Mouse (Mus musculus) left cerebral cortex, postnatal 25 days (tissue): ENCODE results near the gene Tpte. TPM values are rescaled to one million over a fixed set of nuclear protein-coding genes. Genes with fewer than 3 reads are reported as not detected.
A peak's percentile ranks its signal among the peaks of the same experiment; 100 is the strongest.
"Not testable (repeated sequence)": the region's sequence is repeated elsewhere in the genome, so short reads cannot be mapped to it uniquely, and the experiment has no call there.

Experiments used
- DNase-seq, 2 experiments: peaks; one replicate each; pipeline ENCODE4 v3.0.0; 2022; ENCODE audit warnings: low spot score in 2 of 2, mixed read lengths in 1 of 2
- intact Hi-C: fragments of 180-260 bp; cut with DNase I; formaldehyde crosslinking; loops from one replicate; pipeline ENCODE4 v1.15.1; 2025
- total RNA-seq, 2 experiments: library from RNA; stranded (reverse); gene quantifications; 2 replicates each; pipeline ENCODE4 v1.2.3; 2021

Tpte gene
- not detected for total RNA-seq

DNA sequence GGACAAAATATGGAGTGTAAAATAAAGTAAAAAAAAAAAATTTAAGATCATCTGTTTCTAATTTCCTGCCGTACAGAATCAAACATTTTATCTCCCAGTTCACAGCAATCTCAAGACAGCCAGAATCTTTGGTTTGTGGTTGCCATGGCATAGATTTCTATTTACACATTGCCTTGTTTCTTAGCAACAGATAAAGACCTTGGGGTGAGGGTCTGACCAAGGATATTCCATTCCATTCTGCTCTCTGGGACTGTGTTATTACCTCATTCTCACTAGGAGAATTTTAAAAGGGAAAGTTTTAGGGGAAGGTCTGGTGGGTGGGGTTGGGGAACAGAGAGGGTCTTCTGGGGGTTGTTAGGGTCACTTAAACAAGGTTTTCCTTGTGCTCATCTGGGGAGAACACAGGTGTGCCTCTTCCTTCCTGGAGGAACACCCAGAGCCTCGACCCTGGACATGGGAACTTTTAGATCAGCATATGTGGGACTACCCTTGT lies at the start of gene Tpte:
Gene Tpte (plus strand): TSS at position 443 of the 493 bp plus-strand sequence.
- intact Hi-C loops: no loop called here
- no peak for DNase-seq

DNA sequence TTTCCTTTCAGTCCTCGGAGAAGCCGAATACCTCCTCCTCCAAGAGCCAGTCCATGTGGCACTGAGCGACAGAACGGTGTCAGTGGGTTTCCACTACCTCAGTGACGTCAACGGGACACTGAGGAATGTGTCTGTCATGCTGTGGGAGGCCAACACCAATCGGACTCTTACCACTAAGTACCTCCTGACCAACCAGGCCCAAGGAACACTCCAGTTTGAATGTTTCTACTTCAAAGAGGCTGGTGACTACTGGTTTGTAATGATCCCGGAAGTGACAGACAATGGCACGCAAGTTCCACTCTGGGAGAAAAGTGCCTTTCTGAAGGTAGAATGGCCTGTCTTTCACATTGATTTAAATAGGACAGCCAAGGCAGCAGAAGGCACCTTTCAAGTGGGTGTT lies 40.3 kb upstream of the Tpte start:
- DNase-seq: no peak
- intact Hi-C loops: no loop called here

DNA sequence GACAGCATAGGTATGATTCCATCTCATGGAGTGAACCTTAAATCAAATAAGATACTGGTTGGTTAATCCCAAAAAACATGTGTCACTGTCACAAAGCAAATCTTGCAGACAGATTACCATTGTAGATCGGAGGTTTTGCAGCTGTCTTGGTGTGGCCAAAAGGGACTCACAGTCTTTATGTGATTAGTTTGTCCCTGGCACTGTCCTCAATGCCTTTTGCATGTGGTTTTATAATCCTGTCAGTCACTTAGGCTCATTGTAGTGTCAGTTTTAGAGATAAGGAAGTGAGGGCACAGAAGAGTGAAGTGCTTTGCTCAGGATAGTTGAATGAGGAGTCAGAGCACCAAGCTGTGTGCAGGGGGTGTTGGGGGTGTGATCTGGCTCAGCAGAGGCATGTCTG lies 37.6 kb upstream of the Tpte start:
- no peak for DNase-seq
- intact Hi-C loops: no loop called here

DNA sequence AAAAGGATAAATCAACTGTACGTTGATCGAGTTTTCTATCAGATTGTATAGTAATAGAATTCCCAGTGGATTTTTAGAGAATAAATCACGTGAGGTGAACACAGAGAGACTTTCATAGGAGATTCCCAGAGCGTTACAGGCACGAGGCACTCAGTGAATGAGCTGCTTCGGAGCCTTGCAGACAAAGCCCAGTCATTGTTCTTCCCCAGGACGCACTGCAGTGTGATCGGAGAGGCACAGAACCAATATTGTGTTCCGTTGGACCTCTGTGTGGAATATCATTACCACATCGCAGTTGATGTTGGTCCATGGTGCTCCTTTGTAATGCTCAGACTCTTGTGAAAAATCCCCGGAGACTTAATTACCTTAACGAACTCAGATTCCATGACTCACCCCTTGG lies 35.3 kb upstream of the Tpte start:
- peak in 1 of 2 experiments; percentile 12 for DNase-seq
- intact Hi-C loops: no loop called here

DNA sequence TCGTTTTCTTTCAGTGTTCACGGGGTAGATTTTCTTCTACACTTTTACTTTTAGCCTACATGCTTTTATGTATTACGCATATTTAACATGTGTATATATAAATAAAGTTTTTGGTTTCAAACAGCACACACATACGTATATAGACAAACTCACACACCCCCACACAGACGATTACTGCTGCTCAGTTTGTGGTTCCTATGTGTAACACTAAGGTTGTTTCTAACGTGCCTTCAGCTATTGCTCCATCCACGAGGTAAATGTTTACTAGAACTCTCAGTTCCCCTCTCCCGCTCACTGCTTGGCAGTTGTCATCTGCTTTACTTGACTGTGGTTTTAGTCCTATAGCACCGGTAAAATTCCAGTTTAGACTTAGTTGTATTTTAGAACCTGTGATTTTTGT lies 34.2 kb upstream of the Tpte start:
- intact Hi-C loops: no loop called here
- DNase-seq: no peak

DNA sequence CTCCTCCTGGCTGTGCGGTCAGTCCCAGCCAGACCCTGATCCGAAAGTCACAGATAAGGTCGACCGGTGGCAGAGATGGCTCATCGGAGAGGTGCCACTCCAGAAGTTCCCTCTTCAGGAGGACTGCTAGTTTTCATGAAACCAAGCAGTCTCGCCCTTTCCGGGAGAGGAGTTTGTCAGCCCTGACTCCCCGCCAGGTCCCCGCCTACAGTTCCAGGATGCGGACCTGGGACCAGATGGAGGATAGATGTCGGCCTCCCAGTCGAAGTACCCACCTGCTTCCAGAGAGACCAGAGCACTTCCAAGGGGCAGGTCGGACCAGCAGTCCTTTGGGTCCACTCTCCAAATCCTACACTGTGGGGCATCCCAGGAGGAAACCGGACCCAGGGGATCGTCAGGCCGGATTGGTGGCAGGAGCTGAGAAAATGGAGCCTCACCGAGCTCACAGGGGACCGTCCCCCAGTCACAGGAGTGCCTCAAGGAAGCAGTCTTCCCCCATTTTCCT lies 24.2 kb upstream of the Tpte start:
- no peak for DNase-seq
- intact Hi-C loops: no loop called here

DNA sequence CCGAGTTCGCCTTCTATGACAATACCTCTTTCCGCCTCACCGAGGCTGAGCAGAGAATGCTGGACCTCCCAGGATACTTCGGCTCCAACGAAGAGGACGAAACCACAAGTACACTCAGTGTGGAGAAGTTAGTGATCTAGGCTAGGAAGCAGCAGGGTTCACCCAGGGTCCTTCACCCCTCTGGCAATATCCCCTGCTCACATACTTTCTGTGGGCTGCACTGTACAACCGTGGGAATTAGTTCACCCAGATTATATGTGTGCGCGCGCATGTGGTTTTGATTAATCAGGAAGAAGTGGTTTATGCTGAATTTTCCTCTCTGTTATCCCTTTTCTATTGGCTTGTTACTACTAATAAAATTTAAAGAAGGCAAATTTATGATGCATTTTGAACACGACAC lies 23.7 kb upstream of the Tpte start:
- no peak for DNase-seq
- intact Hi-C loops: no loop called here

DNA sequence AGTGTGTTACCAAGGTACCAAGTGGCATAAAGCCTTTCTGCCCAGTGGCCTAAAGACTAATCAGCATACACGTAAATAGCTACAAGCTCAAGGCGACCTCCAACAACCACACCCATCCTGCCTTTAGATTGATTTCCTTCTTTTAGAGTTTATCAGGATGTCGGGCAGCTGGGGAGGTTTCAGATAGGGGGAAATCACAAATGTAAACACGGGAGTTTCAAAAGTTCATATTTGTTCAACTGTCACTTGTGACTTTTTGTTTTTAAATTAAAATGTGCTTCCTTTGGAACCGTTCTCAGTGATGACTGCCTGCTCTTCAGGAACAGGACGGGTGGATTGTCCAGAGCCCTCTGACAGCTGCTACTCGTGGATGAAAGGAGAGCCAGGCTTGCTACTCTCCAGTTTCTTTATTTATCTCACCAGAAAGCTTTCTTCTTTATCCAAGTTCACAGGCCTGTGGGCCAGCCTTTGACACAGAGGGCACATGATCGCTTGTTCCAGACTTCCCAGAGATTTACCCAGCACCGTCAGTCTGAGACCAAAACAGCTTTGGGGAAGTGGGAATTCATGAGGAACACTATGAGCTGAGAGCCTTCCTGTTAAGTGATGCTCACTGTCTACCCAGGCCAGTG lies 23.0 kb upstream of the Tpte start:
- DNase-seq: no peak
- intact Hi-C loops: no loop called here

DNA sequence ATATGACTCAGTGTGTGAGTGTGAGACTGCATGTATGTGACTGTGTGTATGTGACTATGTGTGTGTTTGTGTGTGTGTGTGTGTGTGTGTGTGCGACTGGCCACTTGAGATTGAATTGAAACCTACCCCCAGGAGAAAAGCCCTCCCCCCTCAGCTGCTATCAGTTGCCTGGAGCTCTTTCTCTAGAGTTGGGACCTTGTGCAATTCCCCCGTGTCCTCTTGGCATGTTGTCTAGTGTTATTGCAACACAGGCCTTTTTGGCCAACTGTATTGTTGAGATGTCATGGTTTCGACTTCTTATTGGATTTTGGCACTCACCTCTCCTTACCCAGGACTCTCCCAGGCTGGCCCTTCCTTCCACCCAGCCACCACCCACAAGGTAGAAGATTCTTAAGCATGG lies 21.0 kb upstream of the Tpte start:
- intact Hi-C loops: no loop called here
- no peak for DNase-seq

DNA sequence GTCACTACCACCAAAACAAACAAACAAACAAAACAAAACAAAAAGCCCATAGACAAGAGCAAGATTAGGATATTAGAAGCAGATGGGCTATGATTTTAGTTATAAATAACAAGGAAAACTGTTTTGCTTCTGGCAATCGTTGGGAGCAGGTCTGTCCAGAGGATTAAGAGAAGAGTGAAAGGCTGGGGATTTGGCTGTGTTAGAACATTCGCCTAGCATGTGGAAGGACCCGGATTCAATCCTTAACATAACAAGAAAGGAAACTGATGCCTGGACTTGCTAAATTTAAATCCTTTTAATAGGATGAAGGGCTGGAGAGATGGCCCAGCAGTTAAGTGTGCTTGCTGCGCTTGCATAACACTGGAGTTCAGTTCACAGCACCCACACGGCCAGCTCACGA lies 18.9 kb upstream of the Tpte start:
- intact Hi-C loops: no loop called here
- DNase-seq: no peak

DNA sequence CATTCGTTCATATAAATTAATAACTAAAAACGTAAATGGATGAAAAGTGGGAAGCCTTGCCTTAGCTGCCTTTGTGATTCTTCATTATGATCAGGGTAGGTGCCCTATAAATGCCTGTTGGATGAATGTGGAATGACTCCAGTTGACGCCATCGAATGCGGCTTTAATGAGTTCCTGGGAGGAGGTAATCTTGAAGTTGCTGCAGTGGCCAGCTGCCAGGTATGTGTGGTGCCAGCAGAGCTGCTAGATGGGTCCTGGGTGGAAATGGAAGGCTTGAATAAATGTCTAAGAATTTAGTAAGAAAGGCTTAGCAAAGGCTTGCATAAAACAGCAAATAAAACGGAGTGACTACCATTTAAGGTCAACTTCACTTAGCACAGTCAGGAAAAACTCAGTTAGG lies 18.5 kb upstream of the Tpte start:
- peak in 1 of 2 experiments; percentile 6 for DNase-seq
- intact Hi-C loops: no loop called here

DNA sequence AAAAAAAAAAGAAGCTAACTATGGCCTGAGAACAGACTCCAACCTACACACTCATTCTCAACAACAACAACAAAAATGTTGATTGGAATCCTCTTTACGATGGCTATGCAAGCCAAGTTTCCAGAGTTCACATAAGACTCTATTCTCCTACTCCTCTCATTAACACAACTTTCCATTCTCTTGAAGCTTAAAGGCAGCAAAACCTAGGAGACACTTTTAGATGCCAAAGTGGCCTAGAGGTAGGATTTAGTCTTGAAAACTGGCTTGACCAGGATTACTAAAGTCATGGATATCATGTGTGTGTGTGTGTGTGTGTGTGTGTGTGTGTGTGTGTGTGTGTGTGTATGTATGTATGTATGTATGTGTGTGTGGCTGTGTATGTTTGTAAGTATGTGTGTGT lies 18.0 kb upstream of the Tpte start:
- DNase-seq: no peak
- intact Hi-C loops: no loop called here

DNA sequence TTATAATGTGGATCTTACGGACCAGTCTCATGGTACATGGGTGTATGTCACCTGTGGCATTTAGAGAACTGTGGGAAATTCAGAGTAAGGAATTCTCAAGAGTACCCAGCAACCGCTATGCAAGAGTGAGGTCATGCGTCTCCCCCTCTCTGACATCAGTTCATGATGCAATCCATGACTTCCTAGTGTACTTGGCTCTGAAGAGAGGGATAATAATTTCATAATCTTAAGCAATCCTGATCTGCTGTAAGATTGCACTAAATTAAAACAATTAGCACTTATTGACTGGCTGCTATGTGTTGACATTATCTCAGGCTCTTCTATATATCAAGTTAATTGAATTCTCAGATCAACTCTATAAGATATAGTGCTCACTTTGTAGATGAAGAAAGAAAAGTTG lies 16.4 kb upstream of the Tpte start:
- DNase-seq: no peak
- intact Hi-C loops: no loop called here

DNA sequence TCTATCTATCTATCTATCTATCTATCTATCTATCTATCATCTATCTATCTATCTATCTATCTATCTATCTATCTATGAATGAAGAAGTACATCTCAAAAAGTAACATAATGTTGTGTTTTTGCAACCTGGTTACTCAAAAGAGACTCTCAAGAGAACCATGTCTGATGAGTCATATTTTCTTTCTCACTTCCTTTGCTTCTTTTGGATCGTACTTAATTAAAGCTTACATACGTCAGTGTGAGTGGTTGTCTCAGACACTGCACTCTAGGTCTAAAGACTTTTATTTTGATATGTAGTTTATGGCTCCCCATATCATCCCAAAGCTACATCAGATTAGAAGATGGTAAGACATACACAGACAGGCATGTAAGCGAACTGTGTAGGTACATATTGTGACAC lies 10.1 kb upstream of the Tpte start:
- intact Hi-C loops: no loop called here
- DNase-seq: no peak

DNA sequence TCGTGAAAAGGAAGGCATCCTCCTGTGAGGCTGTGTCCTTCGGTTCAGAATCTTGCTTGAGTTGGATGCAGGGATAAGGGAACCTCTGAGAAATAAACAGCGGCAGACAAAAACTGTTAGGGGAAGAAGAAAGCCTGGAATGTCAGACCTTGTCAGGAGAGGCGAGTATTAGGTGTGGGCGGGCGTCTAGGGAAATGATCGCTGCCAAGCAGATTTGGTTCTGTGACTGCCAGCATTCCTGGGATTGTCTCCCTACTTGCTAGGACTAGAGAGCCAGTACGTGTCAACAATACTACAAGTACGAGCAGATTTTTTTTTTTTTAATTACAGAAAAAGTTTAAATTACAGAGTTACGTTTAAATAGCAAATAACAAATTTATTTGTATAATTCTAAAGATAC lies 8.6 kb upstream of the Tpte start:
- DNase-seq: no peak
- intact Hi-C loops: no loop called here

DNA sequence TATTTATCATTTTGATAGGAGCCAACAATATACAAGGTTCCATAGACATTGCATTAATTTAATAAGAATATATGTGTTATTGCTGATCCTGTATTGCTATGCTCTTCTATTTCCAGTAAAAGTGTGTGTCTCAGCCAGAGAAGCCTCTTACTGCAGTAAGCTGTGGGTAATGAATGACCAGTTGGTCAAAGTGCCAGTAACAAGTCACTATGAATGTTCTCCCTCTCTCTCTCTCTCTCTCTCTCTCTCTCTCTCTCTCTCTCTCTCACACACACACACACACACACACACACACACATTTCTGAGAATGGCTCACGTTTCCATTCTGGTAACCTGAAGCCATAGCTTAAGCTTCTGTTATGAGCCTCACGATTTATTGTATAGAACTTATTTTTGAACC lies 19.1 kb downstream of the Tpte start:
- no peak for DNase-seq
- intact Hi-C loops: no loop called here

DNA sequence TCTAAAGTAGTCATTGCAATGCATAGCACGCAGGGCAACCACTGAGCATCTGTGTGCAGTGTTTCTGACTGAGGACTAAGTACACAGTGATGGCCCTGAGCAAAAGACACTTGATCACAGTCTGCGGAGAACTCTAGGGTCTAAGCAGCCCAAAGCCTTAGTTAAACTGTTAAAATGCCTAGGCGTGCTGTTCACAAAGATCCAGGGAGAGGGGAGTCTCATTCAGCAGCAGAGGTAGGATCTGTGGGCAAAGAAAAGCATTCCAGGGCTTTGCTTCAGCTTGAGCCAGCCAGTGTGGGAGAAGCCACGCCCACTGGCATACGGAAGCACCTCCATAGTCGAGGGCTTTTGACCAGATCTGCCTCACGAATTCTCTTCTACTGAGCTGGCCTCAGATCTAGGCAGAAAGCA lies 19.7 kb downstream of the Tpte start:
- DNase-seq: peak in 1 of 2 experiments; percentile 11
- intact Hi-C loops: no loop called here

DNA sequence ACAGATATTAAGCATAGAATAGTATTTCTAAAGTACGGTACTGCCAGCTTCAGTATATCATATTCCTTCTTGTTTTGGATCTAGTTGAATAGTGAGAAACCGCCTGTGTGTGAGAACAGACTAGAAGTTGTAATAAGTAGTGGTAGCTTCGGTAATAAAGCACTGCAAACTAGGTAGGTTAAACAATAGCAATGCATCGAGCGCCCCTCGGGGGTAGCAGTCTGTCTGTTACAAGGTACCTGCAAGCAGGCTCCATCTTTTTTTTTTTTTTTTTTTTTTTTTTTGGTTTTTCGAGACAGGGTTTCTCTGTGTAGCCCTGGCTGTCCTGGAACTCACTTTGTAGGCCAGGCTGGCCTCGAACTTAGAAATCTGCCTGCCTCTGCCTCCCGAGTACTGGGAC lies 20.8 kb downstream of the Tpte start:
- intact Hi-C loops, DNase-seq: not testable (repeated sequence)

DNA sequence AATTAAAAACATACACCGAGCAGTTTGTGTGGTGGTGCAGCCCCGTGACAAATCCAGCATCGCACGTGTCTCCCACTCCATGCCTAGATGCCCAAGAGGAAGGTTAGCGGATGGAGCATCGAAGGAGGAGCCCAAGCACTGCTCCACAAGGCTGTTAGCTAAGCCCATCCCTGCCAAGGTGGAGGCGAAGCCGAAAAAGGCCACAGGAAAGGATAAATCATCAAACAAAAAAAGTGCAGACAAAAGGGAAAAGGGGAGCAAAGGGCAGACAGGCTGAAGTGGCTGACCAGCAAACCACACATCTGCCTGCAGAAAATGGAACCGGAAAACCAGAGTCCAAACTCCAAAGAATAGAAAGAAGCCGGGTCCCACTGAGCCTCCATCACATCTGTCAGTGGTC lies 23.8 kb downstream of the Tpte start:
- intact Hi-C loops: no loop called here

DNA sequence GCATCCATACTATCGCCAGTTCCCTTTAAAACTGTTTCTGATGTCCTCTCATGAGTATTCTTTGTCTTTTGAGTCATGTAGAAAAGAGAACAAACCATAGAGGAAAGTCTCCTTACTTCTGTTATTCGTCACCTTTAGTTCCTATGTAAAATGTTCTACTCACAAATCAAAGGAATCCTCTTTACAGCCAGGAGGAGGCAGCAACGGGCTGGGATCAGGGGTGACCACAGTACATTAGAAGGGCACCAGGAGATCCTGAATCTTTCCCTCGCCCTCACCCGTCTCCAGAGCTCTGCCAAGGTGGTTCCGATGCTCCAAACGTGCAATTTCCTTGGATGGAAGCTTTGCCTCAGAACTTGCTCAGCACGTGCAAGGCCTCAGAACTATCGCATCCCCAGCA lies 28.2 kb downstream of the Tpte start:
- peak in 1 of 2 experiments; percentile 1 for DNase-seq
- intact Hi-C loops: no loop called here

More for the DNA sequence above, 23.8 kb downstream of the Tpte start:
- DNase-seq: no peak

DNA sequence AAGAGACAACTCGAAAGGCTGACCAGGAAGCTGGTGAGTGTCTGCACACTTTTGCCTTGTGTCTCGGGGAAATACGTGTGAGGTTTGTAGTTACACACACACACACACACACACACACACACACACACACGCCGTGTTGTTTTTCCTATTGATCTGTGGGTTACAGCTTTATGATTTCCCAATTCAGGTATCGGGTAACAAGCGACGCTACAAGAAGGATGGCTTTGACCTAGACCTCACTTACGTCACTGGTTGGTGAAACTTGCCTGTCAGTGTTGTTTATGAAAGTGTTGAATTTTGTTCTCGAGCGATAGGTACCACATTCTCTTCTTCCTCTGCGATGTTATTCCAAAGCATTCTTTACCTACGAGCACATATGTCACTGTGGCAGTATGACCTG lies 52.2 kb downstream of the Tpte start:
- no peak for DNase-seq
- intact Hi-C loops: no loop called here

DNA sequence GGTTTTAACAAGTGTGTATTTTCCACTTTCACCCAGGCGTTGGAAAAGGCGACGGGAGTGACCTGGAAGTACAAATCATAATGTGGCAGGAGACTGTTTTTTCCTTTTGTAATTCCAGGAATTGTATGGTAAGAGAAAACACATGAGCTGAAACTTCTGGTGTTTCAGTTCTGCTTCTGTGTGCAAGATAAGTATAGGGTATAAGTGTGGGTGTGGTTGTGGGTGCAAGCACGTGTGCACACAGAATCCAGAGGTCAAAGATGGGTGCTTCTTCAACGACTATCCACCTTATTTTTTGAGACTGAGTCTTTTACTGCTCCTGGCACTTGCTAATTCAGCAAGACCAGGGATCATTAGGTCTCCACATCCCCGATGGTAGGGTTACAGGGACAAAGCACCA lies 76.1 kb downstream of the Tpte start:
- DNase-seq: no peak
- intact Hi-C loops: no loop called here
